Mouse (Mus musculus): ENCODE results near the gene Ryk.

GRCm38 (mm10) chr9:102834414-102834741 lies 339 bp upstream of the Ryk start:
- TF ChIP-seq CTCF (IDR thresholded peaks at IDR 0.05) (no peak), POLR2A (IDR thresholded peaks at IDR 0.05; ENCODE audit: insufficient read depth, low read depth, low read length) (no peak), EP300 (IDR thresholded peaks at IDR 0.05; ENCODE audit: insufficient read depth, low read depth, low read length) (no peak)
